Mouse (Mus musculus): Measurements from ENCODE around the gene Slc30a9. TPM values are rescaled to one million over a fixed set of nuclear protein-coding genes. Genes with fewer than 3 reads are reported as not detected.

Gene Slc30a9
- total RNA-seq, 2 experiments from 2014 or later: 110 to 120 TPM

Other genes with a start within 250 kb of the Slc30a9 start
- gene Phox2b, start 207.7 kb upstream of the Slc30a9 start, total RNA-seq (2021): 10 to 100 TPM; 16.2 to 19.1 TPM
- gene Tmem33, start 46.4 kb upstream of the Slc30a9 start, total RNA-seq (2021): 10 to 100 TPM; 69.3 to 71.4 TPM
- gene Bend4, start 121.4 kb downstream of the Slc30a9 start, total RNA-seq (2021): 1 to 10 TPM; 2.3 to 2.7 TPM

Measured in adrenal gland, postnatal 10 days (tissue).